8 mouse cellular contexts compared by ENCODE assay signal in genomic region chr2:178058195-178058594, GRCm38 (mm10). TPM values are rescaled to one million over a fixed set of nuclear protein-coding genes. Genes with fewer than 3 reads are reported as not detected.
DNase-seq lines count a peak whose midpoint lies in the region; ATAC-seq and TF ChIP-seq lines count a peak whose summit lies in the region.

No protein-coding gene starts in this region.

- no peak for TF ChIP-seq CTCF in C2C12 (IDR thresholded peaks at IDR 0.05; ENCODE audit: control insufficient read depth, insufficient read depth, insufficient read length)

- no peak overlapping the region for H3K9ac ChIP-seq in heart, embryonic 12.5 days

- H3K79me2 ChIP-seq in C2C12 (ENCODE audit: control insufficient read depth, insufficient read depth) = no peaks in the 10 kb centered on the region

- no peak for ATAC-seq in heart, embryonic 12.5 days (ENCODE audit: insufficient number of reproducible peaks, low FRiP score)
- ATAC-seq in megakaryocyte, adult 5-6 weeks (ENCODE audit: poor library complexity, severe bottlenecking) = peak; percentile 95

- peak; percentile 82 for DNase-seq in heart, adult 8-10 months (ENCODE audit: low spot score)
- peak; percentile 62 for DNase-seq in adrenal gland, adult 2 months
- peak; percentile 20 for DNase-seq in embryo, embryonic 11.5 days (ENCODE audit: low read depth, low spot score)
- peak; percentile 53 to 80 for DNase-seq in kidney, postnatal 36 days
- DNase-seq in thymus, postnatal 10 days (ENCODE audit: low spot score in 2 of 2) = peak; percentile 31 to 77

- peaks cover 10% of the 10 kb centered on the region; the same call in 1 of the 2 replicates for H3K9me3 ChIP-seq in heart, embryonic 12.5 days (replicated peaks)

- H3K4me1 ChIP-seq in heart, embryonic 12.5 days (replicated peaks) = no peaks in the 10 kb centered on the region

- H3ac ChIP-seq in C2C12 (ENCODE audit: control insufficient read depth, insufficient read length, low read depth) = no peak overlapping the region

- no peaks in the 10 kb centered on the region for H3K79me3 ChIP-seq in C2C12 (ENCODE audit: low read depth)

- peaks cover 13% of the 10 kb centered on the region for H3K36me3 ChIP-seq in heart, embryonic 12.5 days
- no peaks in the 10 kb centered on the region for H3K36me3 ChIP-seq in C2C12 (ENCODE audit: control insufficient read depth, insufficient read depth)

- H3K27me3 ChIP-seq in heart, embryonic 12.5 days (replicated peaks) = no peaks in the 10 kb centered on the region
- no peaks in the 10 kb centered on the region for H3K27me3 ChIP-seq in C2C12 (ENCODE audit: control insufficient read depth, insufficient read depth, insufficient read length)

- H3K4me3 ChIP-seq in heart, embryonic 12.5 days = no peak overlapping the region
- no peak overlapping the region for H3K4me3 ChIP-seq in C2C12 (ENCODE audit: insufficient read depth, poor library complexity, severe bottlenecking)

- H3K27ac ChIP-seq in heart, embryonic 12.5 days (ENCODE audit: poor library complexity, severe bottlenecking) = no peak overlapping the region

- no peak overlapping the region for H3K4me2 ChIP-seq in heart, embryonic 12.5 days

- WGBS in heart, embryonic 12.5 days = 10% methylated on average over 1 of the region's 1 CpGs

TF ChIP-seq in C2C12, 6 proteins besides CTCF, POLR2A, EP300 and RAD21:
- TF ChIP-seq CEBPB (IDR thresholded peaks at IDR 0.05; ENCODE audit: low read depth) (peak; percentile 48), USF1 (IDR thresholded peaks at IDR 0.05; ENCODE audit: low read depth) (no peak), MYOD1 (IDR thresholded peaks at IDR 0.05; ENCODE audit: control insufficient read depth, insufficient read length, low read depth) (no peak)

RNA-seq across cellular contexts. Expression of gene Zfp931, which starts 20.1 kb away (rescaled TPM):
- total RNA-seq in heart, adult 8-10 months (2022) = 10 to 100 TPM; 14.0 to 18.2 (median 16.8) TPM
- polyA plus RNA-seq in heart, embryonic 12.5 days (2016; fragmentation: Nextera tagmentation; extraction: Ambion mirVana) = 12.2 and 14.4 TPM in 2 replicates
- 1.5 TPM for polyA plus RNA-seq in C2C12 (2012; fragmentation: generic; extraction: Trizol)
- total RNA-seq in adrenal gland, adult 2 months (2021) = 10 to 100 TPM; 31.3 to 37.6 TPM
- polyA plus RNA-seq in adrenal gland, adult 2 months (2012; rRNA removed) = 0.15 and 0.29 TPM in 2 replicates
- total RNA-seq in megakaryocyte, adult 5-6 weeks (2015) = 8.1 and 20.8 TPM in 2 replicates
- total RNA-seq in megakaryocyte, adult 5-6 weeks (2017) = 11.4 and 14.1 TPM in 2 replicates

RNA-seq across cellular contexts. Expression of gene Zfp971, which starts 35.1 kb away (rescaled TPM):
- 100 to 1,000 TPM; 111 to 124 (median 122) TPM for total RNA-seq in heart, adult 8-10 months (2022)
- 12.3 and 15.4 TPM in 2 replicates for polyA plus RNA-seq in heart, embryonic 12.5 days (2016; fragmentation: Nextera tagmentation; extraction: Ambion mirVana)
- 1.9 TPM for polyA plus RNA-seq in C2C12 (2012; fragmentation: generic; extraction: Trizol)
- 10 to 100 TPM; 27.7 to 33.0 TPM for total RNA-seq in adrenal gland, adult 2 months (2021)
- 0.16 TPM in 1 of 2 replicates, not detected in the other for polyA plus RNA-seq in adrenal gland, adult 2 months (2012; rRNA removed)
- total RNA-seq in megakaryocyte, adult 5-6 weeks (2015) = 200 and 201 TPM in 2 replicates
- 107 and 108 TPM in 2 replicates for total RNA-seq in megakaryocyte, adult 5-6 weeks (2017)

Comparison
In these comparisons a context has a peak if more than half of its experiments do, and no peak if none do; other contexts are left out.
1. DNase-seq: peak in every context shown above with its lines; median percentile 82 in heart, adult 8-10 months; 66 in kidney, postnatal 36 days; 62 in adrenal gland, adult 2 months; 54 in thymus, postnatal 10 days; 20 in embryo, embryonic 11.5 days.